Mouse (Mus musculus) fibroblast of lung, adult 2 months (primary cell): ENCODE measurements around the gene Gm26602.

Experiments
- DNase-seq: peaks from one replicate; pipeline ENCODE4 v3.0.0-alpha.2; 2011; ENCODE audit warnings: low read depth

Gm26602 gene

GRCm38 (mm10) chr10:79910556-79910955 lies at the start of gene Gm26602:
TSS of gene Gm26602 (plus strand) at chr10:79910856.
- DNase-seq = no peak

- DNase-seq = no peak
These were observed 49.2 kb upstream of the Gm26602 start for GRCm38 (mm10) chr10:79861230-79862048.

- no peak for DNase-seq
These were observed 48.4 kb upstream of the Gm26602 start for GRCm38 (mm10) chr10:79862049-79862788.

- DNase-seq = no peak
These were observed 47.7 kb upstream of the Gm26602 start for GRCm38 (mm10) chr10:79862925-79863324.

GRCm38 (mm10) chr10:79864351-79865188 lies 46.1 kb upstream of the Gm26602 start:
- no peak for DNase-seq

- DNase-seq = no peak
These were observed 45.5 kb upstream of the Gm26602 start for GRCm38 (mm10) chr10:79865189-79865601.

GRCm38 (mm10) chr10:79865801-79866295 lies 44.8 kb upstream of the Gm26602 start:
- DNase-seq = no peak

- no peak for DNase-seq
These were observed 44.1 kb upstream of the Gm26602 start for GRCm38 (mm10) chr10:79866601-79867000.

- no peak for DNase-seq
These were observed 38.8 kb upstream of the Gm26602 start for GRCm38 (mm10) chr10:79871845-79872244.

GRCm38 (mm10) chr10:79872862-79873261 lies 37.8 kb upstream of the Gm26602 start:
- no peak for DNase-seq

GRCm38 (mm10) chr10:79873313-79873712 lies 37.3 kb upstream of the Gm26602 start:
- no peak for DNase-seq

GRCm38 (mm10) chr10:79873715-79874289 lies 36.9 kb upstream of the Gm26602 start:
- no peak for DNase-seq

GRCm38 (mm10) chr10:79874290-79874862 lies 36.3 kb upstream of the Gm26602 start, which contains the start of the genes Prtn3 and Plppr3:
TSS of gene Prtn3 (plus strand) at chr10:79874476.
TSS of gene Plppr3 (minus strand) at chr10:79874634.
- DNase-seq = no peak

GRCm38 (mm10) chr10:79877174-79877573 lies 33.5 kb upstream of the Gm26602 start:
- no peak for DNase-seq

- no peak for DNase-seq
These were observed 32.9 kb upstream of the Gm26602 start for GRCm38 (mm10) chr10:79877757-79878156.

GRCm38 (mm10) chr10:79879527-79879926 lies 31.1 kb upstream of the Gm26602 start:
- no peak for DNase-seq

GRCm38 (mm10) chr10:79880721-79881120 lies 29.9 kb upstream of the Gm26602 start:
- DNase-seq = no peak

- no peak for DNase-seq
These were observed 28.7 kb upstream of the Gm26602 start for GRCm38 (mm10) chr10:79881981-79882380.

- DNase-seq = peak; percentile 58
These were observed 27.2 kb upstream of the Gm26602 start for GRCm38 (mm10) chr10:79883297-79884084.

- DNase-seq = no peak
These were observed 26.2 kb upstream of the Gm26602 start for GRCm38 (mm10) chr10:79884446-79884845.
